Mouse (Mus musculus): ENCODE measurements at regions not wholly inside any gene's neighbourhood (a gene's known extent, or its start where the extent isn't known, plus 50 kb on each side); places are given as distances from the start of the nearest gene placed in this dataset.
"Not testable (repeated sequence)": the region's sequence is repeated elsewhere in the genome, so short reads cannot be mapped to it uniquely, and the experiment has no call there.

GRCm38 (mm10) chr4:7960335-7960734 is 278.5 kb downstream of the Car8 start:
- no peak for DNase-seq (ENCODE audit: extremely low spot score in 1 of 2, low spot score in 1 of 2)

GRCm38 (mm10) chr4:7948020-7948419 is 290.8 kb downstream of the Car8 start:
- peak in 1 of 2 experiments; percentile 12 for DNase-seq (ENCODE audit: extremely low spot score in 1 of 2, low spot score in 1 of 2)

GRCm38 (mm10) chr4:7921503-7921902 is 317.3 kb downstream of the Car8 start:
- DNase-seq (ENCODE audit: extremely low spot score in 1 of 2, low spot score in 1 of 2), result no peak

GRCm38 (mm10) chr4:7913191-7913590 is 325.6 kb downstream of the Car8 start:
- DNase-seq (ENCODE audit: extremely low spot score in 1 of 2, low spot score in 1 of 2), result no peak

- DNase-seq (ENCODE audit: extremely low spot score in 1 of 2, low spot score in 1 of 2), result no peak
Measured at GRCm38 (mm10) chr4:7912675-7913074, 326.2 kb downstream of the Car8 start.

GRCm38 (mm10) chr4:7903130-7903529 is 335.7 kb downstream of the Car8 start:
- DNase-seq (ENCODE audit: extremely low spot score in 1 of 2, low spot score in 1 of 2), result no peak

GRCm38 (mm10) chr4:7894914-7895313 is 343.9 kb downstream of the Car8 start:
- DNase-seq (ENCODE audit: extremely low spot score in 1 of 2, low spot score in 1 of 2), result no peak

GRCm38 (mm10) chr4:7891128-7891527 is 347.7 kb downstream of the Car8 start:
- DNase-seq (ENCODE audit: extremely low spot score in 1 of 2, low spot score in 1 of 2), result no peak

- no peak for DNase-seq (ENCODE audit: extremely low spot score in 1 of 2, low spot score in 1 of 2)
Measured at GRCm38 (mm10) chr4:7854518-7854917, 384.3 kb downstream of the Car8 start.

GRCm38 (mm10) chr4:7853121-7853782 is 385.6 kb downstream of the Car8 start:
- DNase-seq (ENCODE audit: extremely low spot score in 1 of 2, low spot score in 1 of 2), result peak; percentile 38 to 80

- peak; percentile 67 to 72 for DNase-seq (ENCODE audit: extremely low spot score in 1 of 2, low spot score in 1 of 2)
Measured at GRCm38 (mm10) chr4:7852006-7852615, 386.7 kb downstream of the Car8 start.

- DNase-seq (ENCODE audit: extremely low spot score in 1 of 2, low spot score in 1 of 2), result peak; percentile 6 to 45
Measured at GRCm38 (mm10) chr4:7847411-7847810, 391.4 kb downstream of the Car8 start.

- no peak for DNase-seq (ENCODE audit: extremely low spot score in 1 of 2, low spot score in 1 of 2)
Measured at GRCm38 (mm10) chr4:7829126-7829525, 409.7 kb downstream of the Car8 start.

- DNase-seq (ENCODE audit: extremely low spot score in 1 of 2, low spot score in 1 of 2), result no peak
Measured at GRCm38 (mm10) chr4:7819847-7820246, 419.0 kb downstream of the Car8 start.

- DNase-seq (ENCODE audit: extremely low spot score in 1 of 2, low spot score in 1 of 2), result not testable (repeated sequence)
Measured at GRCm38 (mm10) chr4:7777761-7778160, 461.1 kb downstream of the Car8 start.

GRCm38 (mm10) chr4:7755473-7755872 is 483.4 kb downstream of the Car8 start:
- no peak for DNase-seq (ENCODE audit: extremely low spot score in 1 of 2, low spot score in 1 of 2)

GRCm38 (mm10) chr4:7753931-7754330 is 484.9 kb downstream of the Car8 start:
- DNase-seq (ENCODE audit: extremely low spot score in 1 of 2, low spot score in 1 of 2), result no peak

GRCm38 (mm10) chr4:7751208-7751607 is 487.6 kb downstream of the Car8 start:
- no peak for DNase-seq (ENCODE audit: extremely low spot score in 1 of 2, low spot score in 1 of 2)

GRCm38 (mm10) chr4:7722893-7723292 is 515.9 kb downstream of the Car8 start:
- no peak for DNase-seq (ENCODE audit: extremely low spot score in 1 of 2, low spot score in 1 of 2)

GRCm38 (mm10) chr4:7688516-7688915 is 550.3 kb downstream of the Car8 start:
- no peak for DNase-seq (ENCODE audit: extremely low spot score in 1 of 2, low spot score in 1 of 2)

- DNase-seq (ENCODE audit: extremely low spot score in 1 of 2, low spot score in 1 of 2), result no peak
Measured at GRCm38 (mm10) chr4:7687231-7687630, 551.6 kb downstream of the Car8 start.

GRCm38 (mm10) chr4:7670795-7671105 is 568.1 kb downstream of the Car8 start:
- no peak for DNase-seq (ENCODE audit: extremely low spot score in 1 of 2, low spot score in 1 of 2)
